Mouse (Mus musculus) forebrain, embryonic 13.5 days (tissue): Measurements from ENCODE around the gene Olfr628. TPM values are rescaled to one million over a fixed set of nuclear protein-coding genes. Genes with fewer than 3 reads are reported as not detected.

Experiments used
- polyA plus RNA-seq: library from polyadenylated mRNA; unstranded; fragments of >200 nt; fragmentation: Nextera tagmentation; extraction: Ambion mirVana; gene quantifications from 2 replicates; pipeline ENCODE4 v1.2.1, GENCODE M21; 2015

Gene Olfr628
- polyA plus RNA-seq, 1 experiment from 2014 or later, result not detected

Other genes with a start within 250 kb of the Olfr628 start
- not detected in 2 replicates for gene Olfr609, start 232.3 kb upstream of the Olfr628 start, polyA plus RNA-seq
- not detected in 2 replicates for gene Olfr610, start 218.3 kb upstream of the Olfr628 start, polyA plus RNA-seq
- gene Olfr611, start 209.5 kb upstream of the Olfr628 start, polyA plus RNA-seq, result not detected in 2 replicates
- gene Olfr612, start 187.7 kb upstream of the Olfr628 start, polyA plus RNA-seq, result not detected in 2 replicates
- gene Olfr613, start 182.3 kb upstream of the Olfr628 start, polyA plus RNA-seq, result not detected in 2 replicates
- not detected in 2 replicates for gene Olfr615, start 174.3 kb upstream of the Olfr628 start, polyA plus RNA-seq
- gene Olfr616, start 161.2 kb upstream of the Olfr628 start, polyA plus RNA-seq, result not detected in 2 replicates
- gene Olfr617, start 157.3 kb upstream of the Olfr628 start, polyA plus RNA-seq, result not detected in 2 replicates
- not detected in 2 replicates for gene Olfr618, start 140.3 kb upstream of the Olfr628 start, polyA plus RNA-seq
- gene Olfr619, start 129.8 kb upstream of the Olfr628 start, polyA plus RNA-seq, result not detected in 2 replicates
- gene Olfr620, start 117.8 kb upstream of the Olfr628 start, polyA plus RNA-seq, result not detected in 2 replicates
- gene Olfr622, start 87.7 kb upstream of the Olfr628 start, polyA plus RNA-seq, result not detected in 2 replicates
- gene Olfr623, start 66.7 kb upstream of the Olfr628 start, polyA plus RNA-seq, result not detected in 2 replicates
- 0.03 TPM in 1 of 2 replicates, not detected in the other for gene Olfr624, start 59.2 kb upstream of the Olfr628 start, polyA plus RNA-seq
- not detected in 2 replicates for gene Olfr625-ps1, start 47.7 kb upstream of the Olfr628 start, polyA plus RNA-seq
- not detected in 2 replicates for gene Olfr243, start 15.7 kb upstream of the Olfr628 start, polyA plus RNA-seq
- gene Olfr629, start 14.6 kb downstream of the Olfr628 start, polyA plus RNA-seq, result not detected in 2 replicates
- not detected in 2 replicates for gene Olfr630, start 27.0 kb downstream of the Olfr628 start, polyA plus RNA-seq
- not detected in 2 replicates for gene Olfr69, start 41.2 kb downstream of the Olfr628 start, polyA plus RNA-seq
- gene Olfr68, start 49.3 kb downstream of the Olfr628 start, polyA plus RNA-seq, result not detected in 2 replicates
- gene Olfr67, start 61.4 kb downstream of the Olfr628 start, polyA plus RNA-seq, result not detected in 2 replicates
- 960 and 1,191 TPM in 2 replicates for gene Hbb-bt, start 83.6 kb downstream of the Olfr628 start, polyA plus RNA-seq
- gene Hbb-bs, start 97.7 kb downstream of the Olfr628 start, polyA plus RNA-seq, result 1,844 and 2,278 TPM in 2 replicates
- not detected in 2 replicates for gene Hbb-bh2, start 110.1 kb downstream of the Olfr628 start, polyA plus RNA-seq
- 32.1 and 81.1 TPM in 2 replicates for gene Hbb-bh1, start 112.8 kb downstream of the Olfr628 start, polyA plus RNA-seq
- gene Hbb-y, start 122.8 kb downstream of the Olfr628 start, polyA plus RNA-seq, result 3,762 and 4,630 TPM in 2 replicates
- not detected in 2 replicates for gene Olfr66, start 155.9 kb downstream of the Olfr628 start, polyA plus RNA-seq
- not detected in 2 replicates for gene Olfr64, start 164.1 kb downstream of the Olfr628 start, polyA plus RNA-seq
- gene Olfr65, start 173.1 kb downstream of the Olfr628 start, polyA plus RNA-seq, result not detected in 2 replicates
- gene Olfr631, start 198.5 kb downstream of the Olfr628 start, polyA plus RNA-seq, result not detected in 2 replicates
- gene Olfr632, start 204.0 kb downstream of the Olfr628 start, polyA plus RNA-seq, result not detected in 2 replicates
- not detected in 2 replicates for gene Olfr633, start 214.1 kb downstream of the Olfr628 start, polyA plus RNA-seq
- gene Olfr635, start 240.8 kb downstream of the Olfr628 start, polyA plus RNA-seq, result not detected in 2 replicates